Mouse (Mus musculus) midbrain, embryonic 10.5 days (tissue): ENCODE measurements around the gene Smim14. TPM values are rescaled to one million over a fixed set of nuclear protein-coding genes. Genes with fewer than 3 reads are reported as not detected.

Experiments used
- DNase-seq: peaks from one replicate; pipeline ENCODE4 v3.0.0-alpha.2; 2017; ENCODE audit warnings: low spot score
- H3K27ac ChIP-seq: fragments of 300-500 bp; sonication (generic); replicated peaks from 2 replicates; pipeline ENCODE4 v1.5.1; 2016; ENCODE audit warnings: mild to moderate bottlenecking
- H3K27me3 ChIP-seq: fragments of 300-500 bp; sonication (generic); 2 replicates; pipeline ENCODE4 v1.6.1; 2016; ENCODE audit warnings: low read depth, mild to moderate bottlenecking; ENCODE audit not compliant: poor library complexity, severe bottlenecking
- H3K36me3 ChIP-seq: fragments of 300-500 bp; sonication (generic); 2 replicates; pipeline ENCODE4 v1.6.1; 2016; ENCODE audit warnings: mild to moderate bottlenecking, moderate library complexity
- H3K4me1 ChIP-seq: fragments of 300-500 bp; sonication (generic); 2 replicates; pipeline ENCODE4 v1.6.1; 2016
- H3K4me3 ChIP-seq: fragments of 300-500 bp; sonication (generic); 2 replicates; pipeline ENCODE4 v1.5.1; 2016; ENCODE audit warnings: mild to moderate bottlenecking, moderate library complexity
- H3K9me3 ChIP-seq: fragments of 300-500 bp; sonication (generic); replicated peaks from 2 replicates; pipeline ENCODE4 v1.6.1; 2016; ENCODE audit warnings: mild to moderate bottlenecking
- WGBS: fragments of 180-500 bp; shearing (Covaris S2); methylation state at CpG from one replicate; pipeline ENCODE4 v1.1.7; 2016; 5-methylcytosine and 5-hydroxymethylcytosine counted together
- polyA plus RNA-seq: library from polyadenylated mRNA; unstranded; fragments of >200 nt; fragmentation: Nextera tagmentation; extraction: Ambion mirVana; gene quantifications from 2 replicates; pipeline ENCODE4 v1.2.1, GENCODE M21; 2016

Gene Smim14
- polyA plus RNA-seq, 1 experiment from 2014 or later, result 68.6 TPM

DNA sequence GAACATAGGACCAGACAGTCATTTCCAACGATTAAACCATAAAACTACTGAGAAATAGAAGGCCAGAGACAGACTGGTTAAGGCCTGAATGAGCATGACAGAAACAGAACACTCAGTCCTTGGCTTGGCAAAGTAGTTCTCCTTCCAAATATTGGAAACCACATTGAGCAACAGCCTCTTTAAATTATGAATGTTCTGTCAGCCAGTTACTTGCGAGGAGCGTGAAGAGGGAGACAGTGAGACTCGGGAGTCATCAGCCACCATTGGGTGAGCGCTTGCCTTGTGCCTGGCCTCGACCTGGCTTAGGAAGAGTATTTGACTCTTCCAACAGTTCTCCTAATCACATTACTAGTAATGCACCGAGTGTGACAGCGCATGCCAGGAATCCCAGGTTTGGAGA, 28.6 kb downstream of the Smim14 start:
- H3K27me3 ChIP-seq, result no peaks in the 10 kb centered on the region
- no peak for DNase-seq
- no peaks in the 10 kb centered on the region for H3K36me3 ChIP-seq
- WGBS, result 83% methylated on average over 8 of the region's 8 CpGs
- H3K4me1 ChIP-seq, result peaks cover 10% of the 10 kb centered on the region
- no peak overlapping the region for H3K4me3 ChIP-seq
- no peak overlapping the region for H3K27ac ChIP-seq
- H3K9me3 ChIP-seq, result no peaks in the 10 kb centered on the region

DNA sequence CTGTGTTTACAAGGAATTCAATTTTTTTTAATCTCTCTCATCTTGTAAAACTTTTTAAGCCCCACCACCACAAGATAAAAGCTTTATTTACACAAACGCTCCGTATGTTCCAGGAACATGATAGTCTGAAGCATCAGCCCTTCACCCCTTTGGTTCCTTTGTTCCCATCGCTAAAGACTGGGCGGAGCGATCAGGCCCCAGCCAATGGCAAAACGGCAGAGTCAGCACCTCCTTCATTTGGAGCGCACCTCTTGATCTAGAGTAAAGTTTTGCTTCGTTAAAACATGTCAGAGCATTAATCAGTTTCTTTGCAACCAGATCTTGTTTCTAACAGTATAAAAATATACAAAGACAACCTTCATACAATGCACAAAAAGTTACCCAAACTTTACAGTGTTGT, 31.2 kb downstream of the Smim14 start:
- no peak overlapping the region for H3K27ac ChIP-seq
- WGBS, result 16% methylated on average over 8 of the region's 8 CpGs

DNA sequence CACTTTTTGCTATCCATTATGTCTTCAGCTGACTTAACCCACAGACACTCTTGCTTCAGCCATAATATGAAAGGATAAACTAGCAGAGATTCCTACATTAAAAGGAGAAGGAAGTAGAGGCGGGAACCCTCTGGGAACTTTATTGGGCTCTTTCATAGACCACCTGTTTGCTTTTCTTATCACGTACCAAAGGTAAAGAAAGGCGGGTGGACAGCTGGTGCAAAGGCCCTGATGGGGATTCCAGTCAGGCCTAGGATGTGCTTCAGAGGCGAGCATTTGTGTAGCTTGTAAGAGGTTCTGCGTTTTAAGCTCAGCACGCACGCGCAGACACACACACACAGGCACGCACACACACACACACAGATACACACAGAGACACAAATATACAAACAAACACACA, 35.6 kb downstream of the Smim14 start:
- DNase-seq, result no peak
- Histone ChIP-seq H3K4me3 (no peak overlapping the region), H3K36me3 (no peaks in the 10 kb centered on the region), H3K9me3 (no peaks in the 10 kb centered on the region), H3K27ac (no peak overlapping the region), H3K27me3 (no peaks in the 10 kb centered on the region), H3K4me1 (peaks cover 10% of the 10 kb centered on the region)
- 92% methylated on average over 9 of the region's 9 CpGs for WGBS

More for the DNA sequence above, 31.2 kb downstream of the Smim14 start:
- H3K36me3 ChIP-seq, result no peaks in the 10 kb centered on the region
- H3K9me3 ChIP-seq, result no peaks in the 10 kb centered on the region
- H3K4me3 ChIP-seq, result 0 out of 2 replicates have a peak overlapping the region, but pooled peaks have one; percentile 14
- H3K4me1 ChIP-seq, result peaks cover 10% of the 10 kb centered on the region
- H3K27me3 ChIP-seq, result no peaks in the 10 kb centered on the region
- DNase-seq, result no peak

DNA sequence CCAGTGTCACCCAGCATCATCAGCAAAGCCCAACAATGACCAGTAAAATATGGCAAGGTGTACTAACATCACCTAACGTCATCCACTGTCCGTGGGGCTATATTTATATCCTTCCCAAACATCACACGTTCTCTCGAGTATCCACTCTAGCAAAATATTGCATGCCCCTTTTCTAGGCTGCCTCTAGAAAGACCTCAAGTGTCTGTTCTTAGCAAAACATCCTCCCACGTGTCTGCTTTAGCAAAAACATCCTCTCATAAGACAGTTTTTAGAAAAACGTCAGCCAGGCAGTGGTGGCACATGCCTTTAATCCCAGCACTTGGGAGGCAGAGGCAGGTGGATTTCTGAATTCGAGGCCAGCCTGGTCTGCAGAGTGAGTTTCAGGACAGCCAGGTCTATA, 36.8 kb downstream of the Smim14 start:
- Histone ChIP-seq H3K27me3 (no peaks in the 10 kb centered on the region), H3K9me3 (no peaks in the 10 kb centered on the region)
- DNase-seq, result no peak

DNA sequence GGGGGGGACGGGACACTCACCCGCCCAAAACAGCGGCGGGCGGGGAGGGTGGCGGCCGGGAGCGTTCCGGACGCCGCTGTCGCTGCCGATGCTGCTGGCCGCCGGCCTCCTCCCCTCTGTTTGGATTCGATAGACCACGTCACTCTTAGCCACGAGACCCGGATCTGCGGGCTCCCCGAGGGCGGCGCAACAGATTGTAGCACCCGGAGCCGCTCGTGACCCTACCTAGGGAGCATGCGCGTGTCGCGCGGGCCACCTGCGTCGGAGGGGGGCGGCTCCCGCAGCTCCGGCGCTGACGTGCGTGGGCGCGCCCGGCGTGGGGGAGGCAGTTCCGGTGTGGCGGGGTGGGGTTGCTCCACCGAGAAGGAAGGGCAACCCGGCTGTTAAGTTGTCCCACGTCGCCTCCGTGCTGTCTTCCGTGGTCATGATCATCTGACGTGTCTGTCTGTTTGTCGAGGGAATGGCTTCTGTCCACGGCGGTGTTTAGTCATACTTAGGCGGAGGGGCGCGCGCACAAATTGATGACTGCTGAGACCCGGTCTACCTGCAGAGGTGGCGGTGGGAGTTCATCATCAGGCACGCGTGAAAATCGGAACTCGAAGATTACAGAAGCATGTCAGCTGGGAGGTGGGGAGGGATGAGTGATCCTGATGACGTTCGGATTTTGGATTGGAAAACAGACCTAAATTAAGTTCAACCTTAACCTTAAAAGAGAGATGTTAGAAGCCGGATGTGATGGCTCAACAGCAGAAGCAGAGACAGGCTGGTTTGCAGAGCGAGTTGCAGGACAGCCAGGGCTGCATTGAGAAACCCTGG, 44.1 kb downstream of the Smim14 start, which contains the start of gene Gm43552:
Gene Gm43552 (minus strand): TSS at position 118 of the 816 bp plus-strand sequence.
- Histone ChIP-seq H3K9me3 (no peaks in the 10 kb centered on the region), H3K36me3 (0 out of 2 replicates have a peak, but pooled peaks cover 4% of the 10 kb centered on the region), H3K27ac (peak within 1 kb of the TSS; percentile 95), H3K4me3 (peak within 1 kb of the TSS; percentile 94), H3K27me3 (peaks cover 20% of the 10 kb centered on the region; the same call in 1 of the 2 replicates), H3K4me1 (peaks cover 14% of the 10 kb centered on the region)
- WGBS, result under 1% methylated on average over 69 of the region's 69 CpGs
- DNase-seq, result peak; percentile 90

More for the DNA sequence above, 36.8 kb downstream of the Smim14 start:
- 0 out of 2 replicates have a peak, but pooled peaks cover 4% of the 10 kb centered on the region for H3K4me1 ChIP-seq
- WGBS, result 86% methylated on average over 7 of the region's 7 CpGs
- H3K4me3 ChIP-seq, result no peak overlapping the region
- H3K36me3 ChIP-seq, result no peaks in the 10 kb centered on the region
- no peak overlapping the region for H3K27ac ChIP-seq

DNA sequence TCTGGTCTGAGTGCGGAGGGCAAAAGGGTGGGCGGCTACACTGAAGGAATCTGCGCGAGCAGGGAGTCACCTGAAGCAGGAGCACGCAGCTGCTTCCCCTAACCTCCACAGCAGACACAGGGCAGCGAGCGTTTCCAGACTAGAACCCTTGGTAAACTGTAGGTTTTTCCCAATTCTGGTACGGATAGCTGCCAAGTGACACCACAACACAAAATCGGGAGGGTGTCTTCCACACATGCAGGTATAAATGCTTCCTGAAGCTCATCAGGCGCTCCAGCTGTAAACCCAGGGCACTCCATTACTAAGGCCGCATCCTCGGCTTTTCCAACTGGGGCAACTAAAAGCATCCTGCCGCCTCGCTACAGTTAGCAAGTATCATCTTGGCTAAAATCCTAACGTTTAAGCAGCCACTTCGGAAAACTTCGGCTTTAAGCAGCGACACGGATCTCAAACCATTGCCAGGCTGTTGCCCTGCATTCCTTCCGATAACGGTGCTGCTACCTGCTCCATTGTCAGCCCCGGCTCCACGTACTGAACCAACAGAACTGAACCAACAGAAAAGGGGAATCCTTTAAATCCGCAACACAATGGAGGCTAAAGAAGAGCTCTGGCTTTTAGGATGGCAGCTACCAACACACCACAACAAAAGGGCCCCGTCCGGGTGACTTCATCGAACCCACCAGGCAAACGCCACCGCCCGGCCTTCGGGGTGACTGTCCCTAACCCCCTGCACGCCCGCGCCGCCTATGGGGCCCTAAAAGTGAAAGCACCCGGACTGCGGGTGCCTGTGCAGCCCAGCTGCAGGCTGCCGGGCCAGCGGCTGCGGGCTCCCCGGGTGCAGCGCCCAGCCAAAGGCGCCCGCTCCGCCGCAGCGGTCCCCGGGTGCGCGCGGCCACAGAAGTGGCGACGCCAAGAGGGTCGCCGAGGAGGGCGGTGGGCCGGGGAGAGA, 44.9 kb downstream of the Smim14 start:
- Histone ChIP-seq H3K27me3 (peaks cover 20% of the 10 kb centered on the region; the same call in 1 of the 2 replicates), H3K4me3 (peak overlapping the region; percentile 94), H3K4me1 (peaks cover 14% of the 10 kb centered on the region), H3K9me3 (no peaks in the 10 kb centered on the region), H3K36me3 (0 out of 2 replicates have a peak, but pooled peaks cover 4% of the 10 kb centered on the region), H3K27ac (peak overlapping the region; percentile 95)
- WGBS, result under 1% methylated on average over 54 of the region's 57 CpGs
- peak; percentile 78 for DNase-seq

DNA sequence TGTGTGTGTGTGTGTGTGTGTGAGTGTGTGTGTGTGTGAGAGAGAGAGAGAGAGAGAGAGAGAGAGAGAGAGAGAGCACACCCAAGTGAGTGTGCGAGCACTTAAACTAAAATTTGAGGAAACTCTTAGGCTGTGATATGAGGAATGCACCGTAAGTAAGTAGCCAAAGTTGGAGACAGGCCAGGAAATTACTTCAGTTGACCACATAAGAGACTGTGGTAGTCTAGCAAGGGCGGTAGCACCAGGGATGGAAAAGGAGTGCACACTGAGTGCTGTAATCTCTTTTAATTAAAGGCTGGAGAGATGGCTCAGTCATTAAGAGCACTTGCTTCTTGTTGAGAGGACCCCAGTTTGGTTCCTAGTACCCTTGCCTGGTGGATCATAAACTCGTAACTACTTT, 47.2 kb downstream of the Smim14 start:
- Histone ChIP-seq H3K4me1 (peaks cover 14% of the 10 kb centered on the region), H3K27ac (no peak overlapping the region), H3K27me3 (peaks cover 20% of the 10 kb centered on the region; the same call in 1 of the 2 replicates), H3K4me3 (no peak overlapping the region), H3K36me3 (0 out of 2 replicates have a peak, but pooled peaks cover 4% of the 10 kb centered on the region), H3K9me3 (no peaks in the 10 kb centered on the region)
- DNase-seq, result no peak
- WGBS, result 94% methylated on average over 4 of the region's 4 CpGs

DNA sequence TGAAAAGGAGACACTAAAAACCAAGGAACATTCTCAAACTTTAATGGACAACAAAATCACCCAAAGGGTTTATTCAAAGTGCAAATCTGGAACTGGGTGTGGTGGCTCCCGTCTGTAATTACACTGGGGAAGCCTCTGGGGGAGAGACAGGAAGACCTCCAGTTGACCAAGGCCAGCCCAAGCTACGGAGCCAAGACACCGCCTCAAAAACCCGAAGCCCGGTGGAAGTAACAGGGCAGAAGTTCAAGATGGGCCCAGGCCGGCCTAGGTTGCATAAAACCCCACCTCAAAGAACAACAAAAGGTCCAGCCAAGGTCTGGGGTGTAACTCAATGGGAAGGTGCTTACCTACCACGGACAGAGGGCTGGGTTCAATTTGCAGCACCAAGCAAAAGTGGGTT, 48.3 kb downstream of the Smim14 start:
- Histone ChIP-seq H3K27ac (no peak overlapping the region), H3K4me3 (no peak overlapping the region), H3K9me3 (no peaks in the 10 kb centered on the region), H3K36me3 (0 out of 2 replicates have a peak, but pooled peaks cover 4% of the 10 kb centered on the region), H3K27me3 (peaks cover 11% of the 10 kb centered on the region; the same call in 1 of the 2 replicates), H3K4me1 (peaks cover 14% of the 10 kb centered on the region)
- no peak for DNase-seq
- 89% methylated on average over 7 of the region's 7 CpGs for WGBS

DNA sequence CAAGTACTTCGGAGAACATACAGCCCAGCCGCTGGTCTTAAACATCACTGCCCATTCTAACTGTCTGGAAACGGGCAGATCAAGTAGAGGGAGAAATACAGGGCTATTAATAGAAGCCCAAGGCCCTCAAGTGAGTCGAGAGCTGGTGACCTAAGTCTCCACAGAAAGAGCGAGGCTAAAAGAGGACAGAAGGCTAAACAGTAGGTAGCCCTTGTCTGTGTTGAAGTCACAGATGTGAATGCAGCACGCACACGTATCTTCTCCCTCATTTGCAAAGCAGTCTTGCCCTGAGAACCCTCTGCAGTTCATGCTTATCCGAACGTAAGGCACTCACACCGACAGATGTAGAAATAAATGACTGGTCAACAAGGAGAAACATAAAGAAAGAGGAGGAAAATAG, 49.6 kb downstream of the Smim14 start:
- Histone ChIP-seq H3K4me3 (no peak overlapping the region), H3K27ac (no peak overlapping the region), H3K9me3 (no peaks in the 10 kb centered on the region), H3K4me1 (peaks cover 8% of the 10 kb centered on the region), H3K27me3 (peaks cover 11% of the 10 kb centered on the region; the same call in 1 of the 2 replicates), H3K36me3 (0 out of 2 replicates have a peak, but pooled peaks cover 4% of the 10 kb centered on the region)
- DNase-seq, result no peak
- 90% methylated on average over 10 of the region's 10 CpGs for WGBS

DNA sequence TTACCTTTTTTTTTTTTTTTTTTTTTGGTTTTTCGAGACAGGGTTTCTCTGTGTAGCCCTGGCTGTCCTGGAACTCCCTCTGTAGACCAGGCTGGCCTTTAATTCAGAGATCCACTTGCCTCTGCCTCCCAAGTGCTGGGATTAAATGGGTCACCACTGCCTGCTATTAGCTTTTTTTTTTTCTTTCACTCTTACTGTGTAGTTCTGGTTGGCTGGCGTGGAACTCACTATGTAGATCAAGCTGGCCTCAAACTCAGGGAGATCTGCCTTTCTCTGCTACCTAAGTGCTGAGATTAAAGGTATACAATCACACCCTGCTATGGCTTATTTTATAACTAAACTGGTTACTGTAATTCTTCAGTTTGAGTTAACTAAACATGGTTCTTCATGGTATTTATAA, 50.5 kb downstream of the Smim14 start:
- Histone ChIP-seq H3K9me3 (no peaks in the 10 kb centered on the region), H3K4me1 (peaks cover 3% of the 10 kb centered on the region), H3K27ac (no peak overlapping the region), H3K4me3 (no peak overlapping the region), H3K36me3 (0 out of 2 replicates have a peak, but pooled peaks cover 4% of the 10 kb centered on the region), H3K27me3 (peaks cover 11% of the 10 kb centered on the region; the same call in 1 of the 2 replicates)
- 83% methylated on average over 2 of the region's 2 CpGs for WGBS
- DNase-seq, result no peak

DNA sequence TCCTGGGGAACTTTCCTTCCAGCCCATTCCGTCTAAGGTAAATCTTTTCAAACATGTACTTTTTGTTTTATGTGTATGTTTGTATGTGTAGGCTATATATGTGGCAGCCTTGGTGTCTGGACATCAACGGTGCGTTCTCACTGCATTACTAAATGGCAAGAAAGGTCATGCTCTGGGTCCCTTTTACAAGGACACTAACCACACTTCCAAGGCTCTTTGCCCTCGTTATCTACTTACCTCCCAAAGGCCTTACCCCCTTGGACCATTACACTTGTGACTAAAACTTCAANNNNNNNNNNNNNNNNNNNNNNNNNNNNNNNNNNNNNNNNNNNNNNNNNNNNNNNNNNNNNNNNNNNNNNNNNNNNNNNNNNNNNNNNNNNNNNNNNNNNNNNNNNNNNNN, 54.0 kb downstream of the Smim14 start:
- Histone ChIP-seq H3K9me3 (no peaks in the 10 kb centered on the region), H3K4me3 (no peak overlapping the region), H3K36me3 (no peaks in the 10 kb centered on the region), H3K27ac (no peak overlapping the region), H3K27me3 (no peaks in the 10 kb centered on the region), H3K4me1 (no peaks in the 10 kb centered on the region)
- DNase-seq, result no peak
- WGBS, result 93% methylated on average over 4 of the region's 4 CpGs

DNA sequence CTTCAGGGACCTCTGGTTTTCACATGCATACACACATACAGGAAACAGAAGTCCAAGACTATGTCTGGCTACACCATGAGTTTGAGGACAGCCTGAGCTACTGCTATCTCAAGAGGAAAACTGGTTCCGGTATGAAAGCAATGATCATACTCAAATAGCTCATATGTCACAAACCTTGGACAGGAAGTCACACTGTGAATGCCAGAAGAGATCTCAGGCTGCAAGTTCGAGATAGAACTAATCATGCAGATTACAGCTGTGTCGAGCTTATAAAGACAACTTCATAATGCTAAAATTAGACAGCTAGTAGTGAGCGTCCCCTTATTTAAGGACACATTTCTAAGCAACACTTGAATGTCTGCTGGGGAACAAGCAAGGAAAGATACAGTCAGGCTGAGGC, 56.5 kb downstream of the Smim14 start:
- no peaks in the 10 kb centered on the region for H3K36me3 ChIP-seq
- no peaks in the 10 kb centered on the region for H3K27me3 ChIP-seq
- 88% methylated on average over 4 of the region's 4 CpGs for WGBS
- no peak overlapping the region for H3K4me3 ChIP-seq
- no peaks in the 10 kb centered on the region for H3K9me3 ChIP-seq
- DNase-seq, result no peak
- H3K27ac ChIP-seq, result no peak overlapping the region
- no peaks in the 10 kb centered on the region for H3K4me1 ChIP-seq
